Mouse (Mus musculus) megakaryocyte, adult 5-6 weeks (primary cell): ENCODE measurements at regions not wholly inside any gene's neighbourhood (a gene's known extent, or its start where the extent isn't known, plus 50 kb on each side); places are given as distances from the start of the nearest gene placed in this dataset.

Experiments
- ATAC-seq: 2 replicates; pipeline ENCODE4 v1.8.0; 2016; ENCODE audit warnings: mild to moderate bottlenecking, inconsistent platforms; ENCODE audit not compliant: poor library complexity, severe bottlenecking

- ATAC-seq, result no peak
These were observed 326.6 kb upstream of the Apob start for GRCm38 (mm10) chr12:7650851-7651250.

GRCm38 (mm10) chr12:7662027-7662426 is 315.4 kb upstream of the Apob start:
- ATAC-seq, result no peak

- no peak for ATAC-seq
These were observed 307.3 kb upstream of the Apob start for GRCm38 (mm10) chr12:7670114-7670513.

GRCm38 (mm10) chr12:7670561-7670960 is 306.9 kb upstream of the Apob start:
- no peak for ATAC-seq

GRCm38 (mm10) chr12:7691996-7692395 is 285.5 kb upstream of the Apob start:
- ATAC-seq, result no peak

GRCm38 (mm10) chr12:7698324-7698944 is 279.0 kb upstream of the Apob start:
- no peak for ATAC-seq

GRCm38 (mm10) chr12:7709102-7709501 is 268.3 kb upstream of the Apob start:
- no peak for ATAC-seq

- ATAC-seq, result no peak
These were observed 267.6 kb upstream of the Apob start for GRCm38 (mm10) chr12:7709872-7710271.

GRCm38 (mm10) chr12:7715091-7715490 is 262.4 kb upstream of the Apob start:
- ATAC-seq, result no peak

GRCm38 (mm10) chr12:7718556-7718955 is 258.9 kb upstream of the Apob start:
- no peak for ATAC-seq

GRCm38 (mm10) chr12:7719080-7719479 is 258.4 kb upstream of the Apob start:
- no peak for ATAC-seq

GRCm38 (mm10) chr12:7724992-7725391 is 252.5 kb upstream of the Apob start:
- ATAC-seq, result no peak

GRCm38 (mm10) chr12:7738020-7738419 is 239.4 kb upstream of the Apob start:
- ATAC-seq, result no peak

GRCm38 (mm10) chr12:7738629-7739351 is 238.7 kb upstream of the Apob start:
- no peak for ATAC-seq

- no peak for ATAC-seq
These were observed 238.0 kb upstream of the Apob start for GRCm38 (mm10) chr12:7739352-7739994.

- no peak for ATAC-seq
These were observed 230.7 kb upstream of the Apob start for GRCm38 (mm10) chr12:7746708-7747107.

GRCm38 (mm10) chr12:7749319-7750238 is 227.9 kb upstream of the Apob start:
- ATAC-seq, result no peak

- ATAC-seq, result no peak
These were observed 222.6 kb upstream of the Apob start for GRCm38 (mm10) chr12:7754861-7755260.

- no peak for ATAC-seq
These were observed 212.4 kb upstream of the Apob start for GRCm38 (mm10) chr12:7764795-7765697.

GRCm38 (mm10) chr12:7774127-7774526 is 203.3 kb upstream of the Apob start:
- ATAC-seq, result no peak
